Mouse (Mus musculus): ENCODE measurements around the gene Abl1. TPM values are rescaled to one million over a fixed set of nuclear protein-coding genes. Genes with fewer than 3 reads are reported as not detected.

Abl1 gene
- polyA plus RNA-seq, 1 experiment, result 35.0 TPM

DNA sequence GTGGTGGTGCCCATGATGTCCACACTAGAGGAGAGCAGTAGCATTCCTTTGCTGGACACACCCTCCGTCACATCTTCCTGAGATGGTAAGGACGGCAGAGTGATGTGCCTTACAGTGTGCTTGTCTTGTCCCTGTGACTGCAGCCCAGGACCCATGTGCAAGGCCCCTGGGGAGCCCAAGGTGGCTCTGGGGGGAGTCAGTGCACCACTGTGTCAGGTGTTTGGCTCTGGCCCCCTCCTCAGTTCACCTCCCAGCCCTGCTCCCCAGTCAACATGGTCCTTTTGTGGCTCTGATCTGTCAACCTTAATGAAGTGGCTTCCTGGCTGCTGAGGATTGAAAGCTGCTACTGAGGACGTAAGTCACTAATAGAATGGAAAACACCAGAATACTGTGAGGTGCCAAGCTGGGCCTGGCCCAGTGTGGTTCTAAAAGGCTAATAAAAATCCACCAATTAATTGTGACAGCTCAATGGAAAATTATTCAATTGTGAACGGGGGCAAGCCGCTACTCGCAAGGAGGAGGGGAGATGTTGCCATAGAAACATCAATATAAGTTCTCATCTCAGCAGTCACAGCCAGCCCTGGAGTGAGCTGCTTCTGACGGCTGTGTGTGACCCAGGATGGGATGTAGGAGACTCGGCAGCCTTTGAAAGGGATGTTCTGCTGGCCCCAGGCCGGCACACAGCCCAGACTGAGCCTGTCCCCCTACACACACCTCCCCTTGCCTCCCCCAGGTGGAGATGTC lies 118.6 kb downstream of the Abl1 start:
- Histone ChIP-seq H3K4me1 (ENCODE audit: control insufficient read depth, insufficient read depth, low read length) (no peaks in the 10 kb centered on the region; the same call in 1 of the 2 replicates), H3K4me3 (replicated peaks; ENCODE audit: control insufficient read depth, low read depth, low read length) (no peak overlapping the region), H3K27ac (ENCODE audit: control insufficient read depth, insufficient read depth, low read depth, low read length, poor library complexity) (no peak overlapping the region)
- TF ChIP-seq POLR2A (IDR thresholded peaks at IDR 0.05; ENCODE audit: borderline replicate concordance, control insufficient read depth, low read depth, low read length) (no peak), CTCF (IDR thresholded peaks at IDR 0.05; ENCODE audit: control insufficient read depth, insufficient read depth, low read length) (no peak)
- WGBS, result 77% methylated on average over 9 of the region's 9 CpGs

DNA sequence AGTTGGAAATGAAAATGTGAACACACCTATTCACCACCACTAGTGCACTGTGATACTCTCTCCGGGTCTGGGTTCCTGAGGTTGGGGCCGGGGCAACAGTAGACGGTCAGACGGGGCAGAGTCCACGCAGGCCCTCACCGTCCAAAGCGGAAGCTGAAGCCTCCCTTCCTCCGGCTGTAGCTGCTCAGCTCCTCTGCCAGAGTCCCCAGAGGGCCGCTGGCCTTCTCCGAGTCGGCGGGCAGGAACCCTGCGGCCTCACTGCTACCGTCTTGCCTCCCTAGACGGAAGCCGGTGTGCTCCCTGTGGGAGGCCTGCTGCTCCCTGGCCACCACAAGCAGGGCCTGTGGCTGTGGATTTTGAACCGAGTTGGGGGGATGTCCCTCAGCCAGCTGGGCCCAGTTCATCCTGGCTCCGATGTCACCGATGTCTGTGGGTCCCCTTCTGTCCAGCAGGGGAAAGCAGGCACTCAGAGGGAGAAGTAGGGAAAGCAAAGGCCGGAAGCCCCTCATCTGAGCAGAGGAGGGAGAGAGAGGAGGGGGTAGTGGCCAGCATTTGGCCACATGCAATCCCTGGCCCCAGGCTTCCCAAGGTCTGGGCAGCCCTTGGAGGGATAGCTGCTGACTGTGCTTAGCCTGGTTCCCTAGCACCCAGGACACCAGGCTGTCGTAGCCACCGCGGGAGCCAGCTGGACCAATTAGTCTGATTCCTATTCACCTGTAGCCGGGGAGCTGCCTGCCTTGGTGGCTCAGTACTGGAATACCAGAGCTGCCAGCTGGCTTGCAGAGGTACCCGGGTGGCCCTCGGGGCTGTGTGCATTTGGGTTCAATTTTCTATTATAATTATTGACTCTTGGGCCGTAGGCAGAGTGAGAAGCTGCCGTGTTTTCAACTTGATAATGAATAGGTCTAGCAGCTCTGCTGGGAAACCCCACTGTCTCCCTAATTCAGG lies 120.5 kb downstream of the Abl1 start:
- Histone ChIP-seq H3K4me3 (replicated peaks; ENCODE audit: control insufficient read depth, low read depth, low read length) (no peak overlapping the region), H3K27ac (ENCODE audit: control insufficient read depth, insufficient read depth, low read depth, low read length, poor library complexity) (no peak overlapping the region), H3K4me1 (ENCODE audit: control insufficient read depth, insufficient read depth, low read length) (no peaks in the 10 kb centered on the region; the same call in 1 of the 2 replicates)
- TF ChIP-seq CTCF (IDR thresholded peaks at IDR 0.05; ENCODE audit: control insufficient read depth, insufficient read depth, low read length) (no peak), POLR2A (IDR thresholded peaks at IDR 0.05; ENCODE audit: borderline replicate concordance, control insufficient read depth, low read depth, low read length) (no peak)
- WGBS, result 77% methylated on average over 28 of the region's 28 CpGs

DNA sequence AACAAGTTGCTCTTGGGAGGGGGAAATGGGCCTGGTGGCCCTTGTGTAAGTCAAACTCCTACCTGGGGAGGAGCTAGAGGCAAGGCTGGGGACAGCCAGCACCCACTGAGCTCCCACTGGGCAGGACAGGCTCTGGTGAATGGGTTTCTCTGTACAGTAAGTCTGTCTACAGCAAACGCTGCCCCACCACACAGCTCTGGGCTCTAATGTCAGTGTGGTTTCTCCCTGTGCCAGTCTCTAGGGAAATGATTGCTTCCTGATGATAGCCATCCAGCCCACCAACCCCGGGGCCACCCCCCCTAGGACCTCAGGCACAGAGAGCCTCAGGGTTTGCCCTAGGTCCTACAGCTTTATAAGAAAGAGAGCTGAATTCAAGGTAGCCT lies 121.2 kb downstream of the Abl1 start:
- WGBS, result 4% methylated on average over 2 of the region's 2 CpGs
- H3K27ac ChIP-seq (ENCODE audit: control insufficient read depth, insufficient read depth, low read depth, low read length, poor library complexity), result no peak overlapping the region
- H3K4me3 ChIP-seq (replicated peaks; ENCODE audit: control insufficient read depth, low read depth, low read length), result no peak overlapping the region
- H3K4me1 ChIP-seq (ENCODE audit: control insufficient read depth, insufficient read depth, low read length), result no peaks in the 10 kb centered on the region; the same call in none of the 2 replicates
- no peak for TF ChIP-seq POLR2A (IDR thresholded peaks at IDR 0.05; ENCODE audit: borderline replicate concordance, control insufficient read depth, low read depth, low read length)
- TF ChIP-seq CTCF (IDR thresholded peaks at IDR 0.05; ENCODE audit: control insufficient read depth, insufficient read depth, low read length), result no peak

DNA sequence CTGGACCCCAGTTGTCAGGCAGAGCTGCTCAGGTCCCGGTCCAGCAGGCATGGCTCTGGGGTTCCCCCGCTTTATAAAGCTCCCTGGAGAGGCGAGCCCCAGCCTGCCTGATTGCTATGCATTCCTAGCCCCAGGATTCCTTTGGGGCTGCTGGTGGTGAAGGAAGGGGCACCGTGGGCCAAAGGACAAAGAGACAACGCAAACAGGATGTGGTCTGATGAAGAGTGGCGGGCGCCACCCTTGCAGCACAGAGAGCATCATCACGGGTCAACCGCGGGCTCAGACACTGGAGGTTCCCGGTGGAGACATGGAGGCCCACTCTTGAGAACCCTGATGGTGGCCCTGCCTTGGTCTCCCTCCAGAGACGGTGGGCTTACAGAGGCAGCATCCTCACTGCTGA lies 122.3 kb downstream of the Abl1 start, which contains the start of gene Qrfp:
Qrfp (minus strand) TSS at position 137 of the 400 bp plus-strand sequence.
- 22% methylated on average over 12 of the region's 12 CpGs for WGBS
- H3K4me3 ChIP-seq (replicated peaks; ENCODE audit: control insufficient read depth, low read depth, low read length), result peak within 1 kb of the TSS; percentile 34
- peak within 1 kb of the TSS; percentile 43 for H3K27ac ChIP-seq (ENCODE audit: control insufficient read depth, insufficient read depth, low read depth, low read length, poor library complexity)
- TF ChIP-seq POLR2A (IDR thresholded peaks at IDR 0.05; ENCODE audit: borderline replicate concordance, control insufficient read depth, low read depth, low read length) (no peak), CTCF (IDR thresholded peaks at IDR 0.05; ENCODE audit: control insufficient read depth, insufficient read depth, low read length) (no peak)
- H3K4me1 ChIP-seq (ENCODE audit: control insufficient read depth, insufficient read depth, low read length), result no peaks in the 10 kb centered on the region; the same call in none of the 2 replicates

DNA sequence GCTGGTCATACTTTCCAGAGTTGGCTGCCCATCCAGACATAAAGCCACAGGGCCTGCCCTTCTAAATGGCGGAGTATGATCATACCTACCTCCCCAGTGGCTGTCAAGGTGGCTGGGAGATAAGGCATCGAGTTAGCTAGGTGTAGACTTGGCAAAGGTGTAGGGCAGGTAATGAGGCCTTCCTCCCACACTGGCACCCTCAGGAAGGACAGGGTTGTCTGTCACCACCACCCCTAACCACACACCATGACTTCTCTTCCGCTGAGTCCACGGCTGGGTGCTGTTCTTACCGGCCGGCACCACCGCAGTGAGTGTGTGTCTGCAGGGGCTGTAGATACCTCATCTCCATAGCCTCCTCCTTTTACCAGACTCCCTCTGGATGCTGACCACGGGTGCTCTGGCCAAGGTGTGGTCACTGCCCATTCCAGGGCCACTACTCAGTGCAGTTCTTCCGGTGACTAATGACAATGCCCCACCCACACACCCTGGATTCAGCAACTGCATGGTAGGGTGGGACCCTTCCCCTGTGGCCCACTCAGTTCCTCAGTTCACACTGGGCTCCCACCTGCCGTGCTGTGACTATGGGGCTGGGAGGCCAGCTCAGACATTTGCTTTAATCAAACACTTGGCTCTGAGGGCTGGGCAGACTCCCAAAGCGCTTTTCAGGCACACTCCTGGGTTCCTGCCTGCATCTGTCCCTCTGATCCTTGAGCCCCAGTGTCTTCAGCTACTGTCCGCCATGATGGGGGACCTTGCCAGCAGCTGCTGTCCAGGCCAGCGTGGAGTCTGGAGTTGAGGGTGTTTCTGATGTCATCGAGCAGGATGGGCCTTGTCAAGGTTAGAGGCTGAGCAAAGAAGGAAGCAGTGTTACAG lies 123.1 kb downstream of the Abl1 start:
- WGBS, result 65% methylated on average over 14 of the region's 14 CpGs
- peak overlapping the region; percentile 8 for H3K27ac ChIP-seq (ENCODE audit: control insufficient read depth, insufficient read depth, low read depth, low read length, poor library complexity)
- TF ChIP-seq POLR2A (IDR thresholded peaks at IDR 0.05; ENCODE audit: borderline replicate concordance, control insufficient read depth, low read depth, low read length) (no peak), CTCF (IDR thresholded peaks at IDR 0.05; ENCODE audit: control insufficient read depth, insufficient read depth, low read length) (no peak)
- no peaks in the 10 kb centered on the region; the same call in none of the 2 replicates for H3K4me1 ChIP-seq (ENCODE audit: control insufficient read depth, insufficient read depth, low read length)
- H3K4me3 ChIP-seq (replicated peaks; ENCODE audit: control insufficient read depth, low read depth, low read length), result no peak overlapping the region

DNA sequence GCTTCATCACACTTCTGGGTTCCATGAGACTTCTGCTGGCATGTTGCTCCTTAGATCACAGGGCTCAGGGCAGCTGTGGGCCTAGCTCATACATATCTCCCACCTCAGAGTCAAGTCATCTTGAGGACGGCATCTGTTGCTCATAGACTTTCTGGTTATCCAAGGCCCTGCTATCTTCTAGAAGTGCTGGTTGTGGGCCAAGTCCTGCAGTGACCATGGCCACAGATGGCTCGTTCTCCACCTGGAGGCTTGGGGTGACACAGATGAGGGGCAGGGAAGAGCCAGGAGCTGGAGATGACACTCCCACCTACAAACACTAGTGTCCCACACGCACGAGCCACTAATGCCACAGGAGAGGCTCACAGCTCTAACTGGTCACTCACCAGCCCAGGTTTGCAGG lies 125.5 kb downstream of the Abl1 start:
- Histone ChIP-seq H3K27ac (ENCODE audit: control insufficient read depth, insufficient read depth, low read depth, low read length, poor library complexity) (no peak overlapping the region), H3K4me3 (replicated peaks; ENCODE audit: control insufficient read depth, low read depth, low read length) (no peak overlapping the region), H3K4me1 (ENCODE audit: control insufficient read depth, insufficient read depth, low read length) (no peaks in the 10 kb centered on the region; the same call in none of the 2 replicates)
- 74% methylated on average over 4 of the region's 4 CpGs for WGBS
- no peak for TF ChIP-seq POLR2A (IDR thresholded peaks at IDR 0.05; ENCODE audit: borderline replicate concordance, control insufficient read depth, low read depth, low read length)
- TF ChIP-seq CTCF (IDR thresholded peaks at IDR 0.05; ENCODE audit: control insufficient read depth, insufficient read depth, low read length), result no peak

DNA sequence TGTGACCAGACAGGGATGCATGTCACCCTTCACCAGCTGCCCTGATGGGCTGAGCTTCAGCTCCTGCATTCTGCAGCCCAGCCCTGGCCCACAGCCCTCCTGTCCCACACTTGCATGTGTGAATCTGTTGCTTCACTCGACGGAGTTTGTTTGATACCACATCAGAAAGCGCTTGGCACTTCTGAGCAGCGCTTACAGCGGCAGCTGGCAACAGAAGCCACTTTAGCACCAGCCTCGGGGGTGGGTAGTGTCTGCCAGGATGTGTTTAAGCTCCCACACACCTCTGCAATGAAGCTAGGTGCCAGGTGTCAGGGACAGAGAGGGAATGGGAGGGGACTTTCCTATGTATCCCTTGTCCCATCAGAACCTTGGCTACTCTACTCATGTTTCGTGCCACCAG lies 126.5 kb downstream of the Abl1 start:
- no peaks in the 10 kb centered on the region; the same call in none of the 2 replicates for H3K4me1 ChIP-seq (ENCODE audit: control insufficient read depth, insufficient read depth, low read length)
- TF ChIP-seq CTCF (IDR thresholded peaks at IDR 0.05; ENCODE audit: control insufficient read depth, insufficient read depth, low read length), result no peak
- no peak for TF ChIP-seq POLR2A (IDR thresholded peaks at IDR 0.05; ENCODE audit: borderline replicate concordance, control insufficient read depth, low read depth, low read length)
- H3K27ac ChIP-seq (ENCODE audit: control insufficient read depth, insufficient read depth, low read depth, low read length, poor library complexity), result no peak overlapping the region
- no peak overlapping the region for H3K4me3 ChIP-seq (replicated peaks; ENCODE audit: control insufficient read depth, low read depth, low read length)
- WGBS, result 73% methylated on average over 7 of the region's 7 CpGs
